Mouse (Mus musculus): ENCODE measurements around the gene Krtcap2. TPM values are rescaled to one million over a fixed set of nuclear protein-coding genes. Genes with fewer than 3 reads are reported as not detected.

The Krtcap2 gene
- total RNA-seq, 1 experiment from 2014 or later = 95.0 TPM

- no peak for DNase-seq
These were observed 1.7 kb downstream of the Krtcap2 start for GRCm38 (mm10) chr3:89247466-89247865.

GRCm38 (mm10) chr3:89250435-89251040 lies 4.8 kb downstream of the Krtcap2 start:
- peak; percentile 75 for DNase-seq

- peak; percentile 78 for DNase-seq
These were observed 5.7 kb downstream of the Krtcap2 start for GRCm38 (mm10) chr3:89251365-89251895.

GRCm38 (mm10) chr3:89254994-89255393 lies 9.2 kb downstream of the Krtcap2 start:
- no peak for DNase-seq

- no peak for DNase-seq
These were observed 10.4 kb downstream of the Krtcap2 start for GRCm38 (mm10) chr3:89256177-89256576.

DNA sequence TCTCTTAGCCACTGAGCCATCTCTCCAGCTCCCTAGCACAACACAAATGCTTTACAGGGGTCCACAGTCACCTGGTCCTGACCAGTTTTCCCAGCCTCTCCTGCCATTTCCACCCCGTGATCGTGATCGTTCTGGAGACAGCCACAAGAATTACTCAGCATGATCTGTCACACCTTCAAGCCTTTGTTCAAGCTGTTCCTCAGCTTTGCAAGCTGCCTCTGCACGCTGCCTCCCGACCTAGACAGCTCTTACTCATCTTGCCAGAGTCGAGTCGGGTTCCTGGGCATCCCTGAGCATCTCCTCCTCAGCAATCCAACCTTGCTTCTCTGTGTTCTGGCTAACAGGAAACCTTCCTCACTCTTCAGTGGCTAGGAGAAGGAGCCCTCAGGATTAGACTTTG lies 13.3 kb downstream of the Krtcap2 start, which contains the start of gene Dpm3:
Gene Dpm3 (plus strand): TSS at position 283 of the 400 bp plus-strand sequence.
- no peak for DNase-seq

GRCm38 (mm10) chr3:89260211-89260610 lies 14.4 kb downstream of the Krtcap2 start:
- no peak for DNase-seq

DNA sequence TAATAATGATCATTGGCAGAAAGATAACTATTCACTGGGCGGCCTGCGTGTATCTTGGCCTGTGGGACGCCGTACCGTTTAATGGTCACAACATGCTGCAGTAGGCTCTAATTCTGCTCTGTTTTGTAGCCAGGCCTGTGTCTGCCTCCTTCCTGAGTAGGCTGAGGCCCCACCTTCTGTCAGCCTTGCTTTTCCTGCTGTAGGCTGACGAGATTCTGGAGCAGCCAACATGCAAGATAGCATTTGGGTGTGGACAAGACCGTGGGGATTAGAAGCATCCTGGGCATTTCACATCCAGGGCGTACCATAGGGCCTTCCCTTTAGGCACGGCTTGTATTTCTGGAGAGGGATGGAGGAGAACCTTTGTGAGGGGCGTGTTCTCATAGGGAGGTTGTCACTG lies 16.7 kb downstream of the Krtcap2 start:
- no peak for DNase-seq

GRCm38 (mm10) chr3:89266439-89266893 lies 20.7 kb downstream of the Krtcap2 start:
- peak; percentile 84 for DNase-seq

- DNase-seq = no peak
These were observed 23.1 kb downstream of the Krtcap2 start for GRCm38 (mm10) chr3:89268916-89269315.

GRCm38 (mm10) chr3:89270051-89270755 lies 24.4 kb downstream of the Krtcap2 start, which contains the start of gene Slc50a1:
TSS of gene Slc50a1 (minus strand) at chr3:89270570.
- peak; percentile 94 for DNase-seq

GRCm38 (mm10) chr3:89270891-89271290 lies 25.1 kb downstream of the Krtcap2 start:
- peak; percentile 78 for DNase-seq

GRCm38 (mm10) chr3:89271760-89272159 lies 26.0 kb downstream of the Krtcap2 start:
- peak; percentile 49 for DNase-seq

GRCm38 (mm10) chr3:89276061-89276460 lies 30.3 kb downstream of the Krtcap2 start:
- no peak for DNase-seq

- peak; percentile 21 for DNase-seq
These were observed 31.7 kb downstream of the Krtcap2 start for GRCm38 (mm10) chr3:89277281-89278021.

DNA sequence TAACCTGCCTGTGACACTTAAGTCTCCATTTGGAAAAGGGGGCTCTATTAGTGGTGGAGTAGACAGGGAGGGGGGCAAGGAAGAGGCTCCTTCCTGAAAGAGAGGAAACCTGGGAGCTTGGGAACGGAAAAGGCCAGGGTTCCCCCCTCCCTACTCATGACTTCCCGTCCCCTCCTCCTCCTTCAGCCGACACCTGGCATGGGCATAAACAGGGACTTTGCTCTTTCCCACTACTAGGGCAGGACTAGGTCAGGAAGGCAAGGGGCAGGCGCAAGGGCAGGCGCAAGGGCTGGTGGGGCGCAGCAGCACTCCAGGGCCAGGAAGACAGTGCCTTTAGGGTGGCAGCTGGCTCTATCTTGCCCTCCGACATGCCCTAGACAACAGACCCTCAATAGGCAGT lies 32.3 kb downstream of the Krtcap2 start:
- DNase-seq = peak; percentile 62

DNA sequence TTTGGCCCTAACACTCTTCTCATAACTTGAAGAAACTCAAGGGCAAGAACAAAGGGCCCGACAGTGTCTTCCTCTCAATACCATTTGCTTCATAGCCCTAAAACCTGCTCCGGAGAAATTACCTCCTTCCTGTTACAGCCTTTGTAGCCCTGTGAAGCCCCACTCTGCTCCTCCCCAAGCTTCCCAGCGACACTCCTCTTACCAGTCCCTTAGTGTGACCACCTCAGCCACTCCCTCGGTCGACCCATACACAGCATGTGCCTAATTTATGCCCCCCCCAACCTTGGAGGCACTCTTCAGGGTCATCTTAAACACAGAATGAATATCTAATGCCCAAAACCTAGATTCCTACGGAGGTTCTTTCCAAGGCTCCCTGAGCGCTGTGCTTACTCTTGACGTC lies 32.9 kb downstream of the Krtcap2 start:
- DNase-seq = no peak

DNA sequence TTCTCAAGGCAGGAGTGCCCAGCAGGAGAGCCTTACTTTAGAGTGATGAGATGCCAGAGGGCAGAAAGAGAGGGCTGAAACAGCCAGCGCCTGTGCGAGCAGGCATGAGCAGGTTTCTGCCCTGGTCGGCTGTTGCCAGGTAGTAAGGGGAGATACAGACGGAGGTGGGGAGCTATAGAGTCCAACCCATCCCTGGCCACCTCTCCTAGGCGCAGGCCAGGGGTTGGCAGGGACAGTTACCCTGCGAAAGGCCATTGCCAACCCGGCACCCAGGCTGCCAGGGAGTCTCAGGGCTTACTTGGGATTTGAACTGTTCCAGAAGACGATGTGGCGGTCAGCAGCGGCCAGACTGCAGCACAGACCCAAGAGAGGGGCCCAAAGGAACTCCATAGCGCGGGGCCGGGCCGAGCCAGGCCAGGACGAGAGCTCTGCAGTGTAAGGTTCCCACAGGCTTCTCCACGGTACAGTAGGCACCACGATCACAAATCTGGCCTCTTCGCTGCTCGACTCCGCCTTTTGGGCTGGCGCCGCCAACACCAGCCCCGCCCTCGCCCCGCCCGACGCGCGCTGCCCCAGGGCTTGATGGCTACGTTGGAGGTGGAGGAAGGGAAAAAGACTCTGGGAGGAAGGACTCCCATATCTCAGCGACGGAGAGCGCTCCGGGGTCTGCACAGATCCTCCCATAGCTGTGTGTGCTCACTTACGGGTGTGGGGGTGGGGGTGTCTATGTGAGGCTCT lies 33.6 kb downstream of the Krtcap2 start:
- DNase-seq = peak; percentile 92

- peak; percentile 38 for DNase-seq
These were observed 34.4 kb downstream of the Krtcap2 start for GRCm38 (mm10) chr3:89280050-89280605.

DNA sequence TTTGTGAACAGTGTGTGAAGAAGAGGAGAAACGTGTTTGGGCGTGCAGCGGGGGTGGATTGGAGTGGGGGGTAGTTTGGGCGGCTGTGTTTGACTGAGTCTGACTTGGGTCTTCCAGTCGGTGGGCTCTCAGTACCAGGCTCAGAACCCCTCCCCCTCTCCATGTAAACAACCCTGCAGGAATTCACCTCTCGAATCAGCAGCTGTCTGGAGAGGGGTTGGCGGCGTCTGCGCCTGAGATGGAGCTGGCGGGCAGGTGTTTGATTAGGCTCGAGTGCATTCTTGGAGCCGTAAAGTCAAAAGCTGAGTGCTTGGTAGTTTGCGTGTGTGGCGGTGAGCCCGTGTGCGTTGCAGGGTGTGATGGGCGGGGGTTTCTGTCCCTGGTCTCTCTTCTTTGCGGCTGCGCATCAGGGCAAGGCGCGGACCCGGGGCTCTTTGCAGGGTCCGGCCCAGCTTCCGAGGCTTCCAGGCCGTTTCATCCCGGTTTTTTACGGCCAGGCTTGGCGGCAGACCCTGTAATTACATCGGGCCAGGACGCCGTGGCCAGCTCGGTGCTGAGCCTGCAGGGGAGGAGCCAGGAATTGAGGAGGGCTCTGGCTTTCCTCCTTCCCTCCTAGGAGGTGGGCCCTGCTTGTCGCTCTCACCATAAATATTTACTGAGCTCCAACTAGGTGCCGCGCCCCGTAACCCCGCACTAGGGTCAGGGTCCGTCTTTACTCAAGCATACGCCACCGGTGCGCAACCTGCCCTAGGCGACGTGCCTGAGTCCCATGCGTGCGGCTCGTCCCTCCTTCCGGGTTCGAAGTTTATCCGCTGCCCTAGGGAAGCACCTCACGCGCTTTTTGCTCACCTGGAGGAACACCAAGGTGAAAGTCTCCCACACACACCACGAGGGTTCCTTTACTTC lies 35.1 kb downstream of the Krtcap2 start, which contains the start of gene Efna1:
Gene Efna1 (minus strand): TSS at position 537 of the 906 bp plus-strand sequence.
- peak; percentile 61 for DNase-seq
